Mouse (Mus musculus) heart, adult 2 months (tissue): Measurements from ENCODE around the gene Il7r. TPM values are rescaled to one million over a fixed set of nuclear protein-coding genes. Genes with fewer than 3 reads are reported as not detected.

Source experiments
- DNase-seq, 2 experiments: peaks; one replicate each; pipeline ENCODE4 v3.0.0; 2021
- H3K27ac ChIP-seq: fragments of 200-600 bp; 2 replicates; pipeline ENCODE4 v1.8.1; 2022
- H3K27me3 ChIP-seq: fragments of 200-500 bp; 2 replicates; pipeline ENCODE4 v1.6.1; 2012; ENCODE audit warnings: mild to moderate bottlenecking, low read length, inconsistent platforms, mixed read lengths; ENCODE audit not compliant: control insufficient read depth, insufficient read depth
- H3K36me3 ChIP-seq: fragments of 200-500 bp; 2 replicates; pipeline ENCODE4 v1.6.1; 2012; ENCODE audit warnings: low read length, inconsistent platforms; ENCODE audit not compliant: control insufficient read depth, insufficient read depth
- H3K4me1 ChIP-seq: fragments of 200-500 bp; 2 replicates; pipeline ENCODE4 v1.6.1; 2011; ENCODE audit warnings: low read length; ENCODE audit not compliant: control insufficient read depth, insufficient read depth
- H3K4me3 ChIP-seq: fragments of 200-600 bp; 2 replicates; pipeline ENCODE4 v1.8.1; 2022
- H3K79me2 ChIP-seq: fragments of 200-500 bp; replicated peaks from 2 replicates; pipeline ENCODE4 v1.6.1; 2012; ENCODE audit warnings: mild to moderate bottlenecking, inconsistent platforms, low read length, moderate library complexity, mixed read lengths; ENCODE audit not compliant: control insufficient read depth, insufficient read depth
- H3K9ac ChIP-seq: fragments of 200-500 bp; 2 replicates; pipeline ENCODE4 v1.6.1; 2012; ENCODE audit warnings: low read depth, mild to moderate bottlenecking, control low read depth, inconsistent platforms, low read length, mixed read lengths
- CTCF ChIP-seq: fragments of 200-600 bp; IDR thresholded peaks from 2 replicates; pipeline ENCODE4 v1.8.1; 2022; ENCODE audit warnings: antibody characterized with exemption, mild to moderate bottlenecking, moderate library complexity
- EP300 ChIP-seq: fragments of 200-500 bp; IDR thresholded peaks from 2 replicates; pipeline ENCODE4 v1.6.1; 2011; ENCODE audit warnings: low read depth, low read length, control low read depth; ENCODE audit not compliant: insufficient read depth
- POLR2A ChIP-seq: fragments of 200-500 bp; IDR thresholded peaks from 2 replicates; pipeline ENCODE4 v1.6.1; 2011; ENCODE audit warnings: mild to moderate bottlenecking, low read depth, low read length, control low read depth; ENCODE audit not compliant: insufficient read depth
- WGBS: fragments of 180-500 bp; shearing (Covaris S2); methylation state at CpG from one replicate; pipeline ENCODE4 v1.1.7; 2018; 5-methylcytosine and 5-hydroxymethylcytosine counted together
- intact Hi-C: fragments of 180-260 bp; cut with DNase I; formaldehyde crosslinking; loops from one replicate; pipeline ENCODE4 v1.15.1; 2025
- long read RNA-seq: library from polyadenylated mRNA; stranded (forward); transcript quantifications from one replicate; pipeline ENCODE4 v2.0.0, GENCODE M21; 2021
- polyA plus RNA-seq: library from polyadenylated mRNA; depleted of rRNA; stranded (reverse); fragments of >200 nt; gene quantifications from 2 replicates; pipeline ENCODE4 v1.2.3, GENCODE M21; 2012; rRNA removed
- total RNA-seq, 2 experiments: library from RNA; stranded (reverse); gene quantifications; 2 replicates each; pipeline ENCODE4 v1.2.3; 2021

Il7r gene
- total RNA-seq (under 1 TPM; 0.57 to 0.68 TPM), polyA plus RNA-seq (0.59 and 0.68 TPM in 2 replicates)
- long read RNA-seq, result 0 reads

DNA sequence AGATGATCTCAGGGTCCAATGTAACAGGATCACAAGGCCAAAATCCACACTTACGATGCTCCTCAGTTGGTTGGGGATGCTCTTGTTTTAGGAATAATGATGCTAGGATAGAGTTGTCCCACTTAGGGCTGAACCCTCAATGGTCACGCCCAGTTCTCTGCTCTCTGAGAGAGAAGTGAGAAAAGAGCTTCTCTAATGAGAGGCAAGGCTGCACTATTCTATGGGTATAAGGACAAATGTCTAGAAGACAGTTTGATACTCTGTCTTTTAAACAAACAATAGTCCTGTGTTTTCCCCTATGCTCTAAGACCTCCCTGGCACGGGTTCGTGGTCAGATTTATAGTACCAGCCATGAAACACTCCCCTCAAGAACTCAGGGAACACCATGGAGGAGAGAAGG is at the start of gene Il7r:
Gene Il7r (minus strand): TSS at position 101 of the 400 bp plus-strand sequence.
- H3K9ac ChIP-seq, result no peak within 1 kb of the TSS
- intact Hi-C loops, result no loop called here
- TF ChIP-seq CTCF (no peak), EP300 (no peak), POLR2A (no peak)
- WGBS, result 79% methylated on average over 4 of the region's 4 CpGs
- no peaks in the 10 kb centered on the region for H3K79me2 ChIP-seq
- no peak within 1 kb of the TSS for H3K4me3 ChIP-seq
- H3K27ac ChIP-seq, result no peak within 1 kb of the TSS
- H3K4me1 ChIP-seq, result no peaks in the 10 kb centered on the region
- DNase-seq, result no peak
- no peaks in the 10 kb centered on the region for H3K36me3 ChIP-seq
- H3K27me3 ChIP-seq, result no peaks in the 10 kb centered on the region

DNA sequence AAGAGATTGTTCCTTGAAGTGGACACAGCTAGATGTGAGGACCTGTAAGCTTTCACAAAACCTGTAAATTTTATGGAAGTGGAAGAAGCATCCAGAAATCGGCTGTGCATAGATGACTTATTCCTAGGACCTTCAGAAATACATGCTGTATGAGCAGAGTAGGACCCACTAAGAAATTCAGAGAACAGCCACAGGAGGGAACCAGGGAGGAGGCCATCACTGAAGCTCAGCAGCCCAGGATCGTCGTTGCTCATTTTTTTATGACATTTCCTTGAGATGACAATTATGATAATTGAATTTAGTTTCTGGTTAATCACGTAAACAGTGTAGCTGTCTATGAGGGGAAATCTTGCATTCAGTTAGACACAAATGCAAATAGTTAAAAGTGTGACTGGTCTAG is 47.3 kb upstream of the Il7r start:
- TF ChIP-seq POLR2A, result no peak
- TF ChIP-seq CTCF, result no peak
- TF ChIP-seq EP300, result no peak
- no peaks in the 10 kb centered on the region for H3K79me2 ChIP-seq
- no peaks in the 10 kb centered on the region for H3K27me3 ChIP-seq
- WGBS, result 66% methylated on average over 4 of the region's 4 CpGs
- intact Hi-C loops, result no loop called here
- no peak overlapping the region for H3K9ac ChIP-seq
- H3K27ac ChIP-seq, result no peak overlapping the region
- H3K4me3 ChIP-seq, result no peak overlapping the region
- H3K36me3 ChIP-seq, result no peaks in the 10 kb centered on the region
- no peak for DNase-seq
- H3K4me1 ChIP-seq, result no peaks in the 10 kb centered on the region

DNA sequence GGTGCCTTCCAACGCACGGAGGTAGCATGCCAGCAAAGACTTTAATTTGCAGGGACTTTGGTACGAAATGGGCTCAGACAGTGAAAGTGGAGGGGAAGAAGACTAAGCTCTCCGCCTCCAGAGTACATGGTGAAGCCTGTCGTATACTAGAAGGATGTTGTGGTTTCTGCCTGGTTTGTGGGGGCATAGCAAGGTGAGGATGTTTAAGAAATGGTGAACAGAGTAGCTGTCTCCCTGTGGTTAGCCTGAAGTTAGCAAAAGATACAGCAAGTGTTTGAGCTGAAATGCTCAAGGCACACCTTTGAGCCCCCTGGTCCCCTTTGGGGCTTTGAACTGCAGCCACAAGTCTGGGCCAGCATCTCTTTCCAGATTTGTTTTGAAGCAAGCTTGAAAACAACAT is 44.8 kb upstream of the Il7r start:
- intact Hi-C loops, result no loop called here
- TF ChIP-seq EP300, result no peak
- TF ChIP-seq CTCF, result no peak
- TF ChIP-seq POLR2A, result no peak
- WGBS, result 81% methylated on average over 5 of the region's 5 CpGs

DNA sequence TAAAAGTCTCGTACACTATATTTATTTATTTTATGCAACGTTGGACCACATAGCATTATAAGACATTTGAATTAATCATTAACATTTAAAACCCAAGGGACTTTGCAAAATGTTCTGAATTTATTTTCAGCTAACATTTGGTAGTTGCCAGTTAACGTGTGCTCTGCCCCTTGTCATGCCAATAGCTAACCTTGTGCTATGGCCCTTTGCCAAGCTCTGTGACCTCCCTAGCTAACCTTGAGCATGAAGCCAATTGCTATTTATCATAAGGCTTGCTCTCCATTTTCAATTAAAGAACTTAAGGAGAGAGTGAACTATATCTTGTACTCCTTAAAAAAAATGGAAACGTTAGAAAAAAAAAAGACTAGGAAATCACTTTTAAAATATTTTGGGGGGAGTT is 43.4 kb upstream of the Il7r start:
- Histone ChIP-seq H3K36me3 (no peaks in the 10 kb centered on the region), H3K79me2 (no peaks in the 10 kb centered on the region), H3K4me3 (no peak overlapping the region), H3K27me3 (no peaks in the 10 kb centered on the region), H3K9ac (no peak overlapping the region), H3K4me1 (no peaks in the 10 kb centered on the region), H3K27ac (no peak overlapping the region)
- TF ChIP-seq CTCF (no peak), EP300 (no peak), POLR2A (no peak)
- 72% methylated on average over 4 of the region's 4 CpGs for WGBS
- DNase-seq, result no peak
- intact Hi-C loops, result no loop called here

More for the DNA sequence above, 44.8 kb upstream of the Il7r start:
- no peaks in the 10 kb centered on the region for H3K27me3 ChIP-seq
- no peaks in the 10 kb centered on the region for H3K4me1 ChIP-seq
- no peak for DNase-seq
- H3K9ac ChIP-seq, result no peak overlapping the region
- no peak overlapping the region for H3K4me3 ChIP-seq
- no peaks in the 10 kb centered on the region for H3K79me2 ChIP-seq
- no peak overlapping the region for H3K27ac ChIP-seq
- H3K36me3 ChIP-seq, result no peaks in the 10 kb centered on the region

DNA sequence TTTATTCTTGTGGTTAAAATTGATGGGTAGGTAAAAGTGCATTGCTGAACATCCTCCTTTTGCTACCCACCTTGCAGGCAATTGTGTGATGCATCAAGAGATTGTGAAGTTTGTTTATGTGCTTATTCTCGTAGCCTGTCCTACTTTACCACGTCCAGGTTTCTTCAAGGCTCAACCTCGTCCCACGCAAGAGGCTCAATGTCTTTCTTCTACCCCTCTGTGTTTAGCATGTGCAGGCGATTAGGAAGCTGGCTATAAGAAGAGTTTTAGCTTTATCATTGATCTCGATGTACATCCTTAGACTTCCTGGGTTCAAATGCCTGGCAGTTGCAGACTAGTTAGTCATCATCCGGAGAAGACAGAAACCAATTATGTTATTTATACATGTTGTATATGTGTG is 42.7 kb upstream of the Il7r start:
- no peaks in the 10 kb centered on the region for H3K79me2 ChIP-seq
- H3K27me3 ChIP-seq, result no peaks in the 10 kb centered on the region
- no peak overlapping the region for H3K4me3 ChIP-seq
- DNase-seq, result no peak
- intact Hi-C loops, result no loop called here
- TF ChIP-seq POLR2A (no peak), CTCF (no peak), EP300 (no peak)
- no peak overlapping the region for H3K9ac ChIP-seq
- H3K36me3 ChIP-seq, result no peaks in the 10 kb centered on the region
- 86% methylated on average over 7 of the region's 7 CpGs for WGBS
- H3K4me1 ChIP-seq, result no peaks in the 10 kb centered on the region
- no peak overlapping the region for H3K27ac ChIP-seq

DNA sequence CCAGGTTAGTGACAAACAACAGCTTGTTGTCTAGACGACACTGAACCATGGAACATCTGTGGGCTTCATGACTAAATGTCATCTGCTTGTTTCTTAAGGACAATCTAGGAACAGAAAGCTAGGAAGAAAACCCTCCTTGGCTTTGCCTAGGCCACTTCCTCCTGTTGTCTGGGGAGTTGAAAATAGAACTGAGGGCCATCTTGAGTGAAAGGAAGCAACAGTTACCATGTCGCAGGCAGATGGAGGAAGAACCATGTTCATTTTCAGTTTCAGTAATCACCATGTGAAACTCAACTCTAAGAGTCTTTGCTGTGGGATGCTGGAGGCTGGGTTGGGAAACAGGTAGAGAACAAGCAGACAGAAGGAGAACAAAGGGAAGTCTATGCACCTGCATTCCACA is 41.9 kb upstream of the Il7r start:
- Histone ChIP-seq H3K79me2 (no peaks in the 10 kb centered on the region), H3K9ac (no peak overlapping the region), H3K4me3 (no peak overlapping the region), H3K27ac (no peak overlapping the region), H3K36me3 (no peaks in the 10 kb centered on the region), H3K4me1 (no peaks in the 10 kb centered on the region), H3K27me3 (no peaks in the 10 kb centered on the region)
- TF ChIP-seq CTCF (no peak), POLR2A (no peak), EP300 (no peak)
- intact Hi-C loops, result no loop called here
- WGBS, result 56% methylated on average over 2 of the region's 2 CpGs
- no peak for DNase-seq
